Mouse (Mus musculus): ENCODE data around the gene Gbp9. TPM values are rescaled to one million over a fixed set of nuclear protein-coding genes. Genes with fewer than 3 reads are reported as not detected.
"Not testable (repeated sequence)": the region's sequence is repeated elsewhere in the genome, so short reads cannot be mapped to it uniquely, and the experiment has no call there.

The Gbp9 gene
- polyA plus RNA-seq, 1 experiment from 2014 or later: 0.95 TPM

GRCm38 (mm10) chr5:105068356-105068755 lies 71.0 kb downstream of the Gbp9 start:
- H3K27me3 ChIP-seq (ENCODE audit: control insufficient read depth, insufficient read depth, low read length); H3K9me3 ChIP-seq (ENCODE audit: control insufficient read depth, low read length); ATAC-seq (ENCODE audit: insufficient read depth, low FRiP score, low TSS enrichment); H3K4me3 ChIP-seq (ENCODE audit: low read depth, low read length); H3K4me1 ChIP-seq (ENCODE audit: control insufficient read depth, insufficient read depth, low read length); H3K27ac ChIP-seq (ENCODE audit: low read depth, low read length); DNase-seq (ENCODE audit: low spot score); H3K36me3 ChIP-seq (ENCODE audit: control insufficient read depth, insufficient read depth, low read length); H3K4me2 ChIP-seq (ENCODE audit: low read depth); H3K9ac ChIP-seq (ENCODE audit: low read length): not testable (repeated sequence)

- not testable (repeated sequence) for H3K9me3 ChIP-seq (ENCODE audit: control insufficient read depth, low read length); H3K27me3 ChIP-seq (ENCODE audit: control insufficient read depth, insufficient read depth, low read length); H3K4me2 ChIP-seq (ENCODE audit: low read depth); H3K4me1 ChIP-seq (ENCODE audit: control insufficient read depth, insufficient read depth, low read length); ATAC-seq (ENCODE audit: insufficient read depth, low FRiP score, low TSS enrichment); H3K27ac ChIP-seq (ENCODE audit: low read depth, low read length); DNase-seq (ENCODE audit: low spot score); H3K4me3 ChIP-seq (ENCODE audit: low read depth, low read length); H3K9ac ChIP-seq (ENCODE audit: low read length); H3K36me3 ChIP-seq (ENCODE audit: control insufficient read depth, insufficient read depth, low read length)
- WGBS: 78% methylated on average over 2 of the region's 2 CpGs
These were observed 74.9 kb downstream of the Gbp9 start for GRCm38 (mm10) chr5:105064443-105064842.

GRCm38 (mm10) chr5:105063321-105063720 lies 76.0 kb downstream of the Gbp9 start:
- no peaks in the 10 kb centered on the region for H3K27me3 ChIP-seq (ENCODE audit: control insufficient read depth, insufficient read depth, low read length)
- H3K9ac ChIP-seq (ENCODE audit: low read length): no peak overlapping the region
- H3K9me3 ChIP-seq (ENCODE audit: control insufficient read depth, low read length): no peaks in the 10 kb centered on the region
- no peak for DNase-seq (ENCODE audit: low spot score)
- H3K4me1 ChIP-seq (ENCODE audit: control insufficient read depth, insufficient read depth, low read length): no peaks in the 10 kb centered on the region
- H3K4me3 ChIP-seq (ENCODE audit: low read depth, low read length): no peak overlapping the region
- no peak overlapping the region for H3K27ac ChIP-seq (ENCODE audit: low read depth, low read length)
- no peak for ATAC-seq (ENCODE audit: insufficient read depth, low FRiP score, low TSS enrichment)
- 81% methylated on average over 1 of the region's 1 CpGs for WGBS
- H3K4me2 ChIP-seq (ENCODE audit: low read depth): no peak overlapping the region
- no peaks in the 10 kb centered on the region for H3K36me3 ChIP-seq (ENCODE audit: control insufficient read depth, insufficient read depth, low read length)

GRCm38 (mm10) chr5:105062403-105062802 lies 76.9 kb downstream of the Gbp9 start:
- not testable (repeated sequence) for H3K4me2 ChIP-seq (ENCODE audit: low read depth); H3K4me1 ChIP-seq (ENCODE audit: control insufficient read depth, insufficient read depth, low read length); H3K4me3 ChIP-seq (ENCODE audit: low read depth, low read length); H3K27ac ChIP-seq (ENCODE audit: low read depth, low read length); ATAC-seq (ENCODE audit: insufficient read depth, low FRiP score, low TSS enrichment); H3K9ac ChIP-seq (ENCODE audit: low read length); DNase-seq (ENCODE audit: low spot score); H3K9me3 ChIP-seq (ENCODE audit: control insufficient read depth, low read length); H3K36me3 ChIP-seq (ENCODE audit: control insufficient read depth, insufficient read depth, low read length); H3K27me3 ChIP-seq (ENCODE audit: control insufficient read depth, insufficient read depth, low read length)
- WGBS: 90% methylated on average over 2 of the region's 2 CpGs

- Histone ChIP-seq H3K27ac (ENCODE audit: low read depth, low read length) (no peak overlapping the region), H3K36me3 (ENCODE audit: control insufficient read depth, insufficient read depth, low read length) (no peaks in the 10 kb centered on the region), H3K9ac (ENCODE audit: low read length) (no peak overlapping the region), H3K27me3 (ENCODE audit: control insufficient read depth, insufficient read depth, low read length) (no peaks in the 10 kb centered on the region), H3K4me1 (ENCODE audit: control insufficient read depth, insufficient read depth, low read length) (no peaks in the 10 kb centered on the region), H3K9me3 (ENCODE audit: control insufficient read depth, low read length) (no peaks in the 10 kb centered on the region), H3K4me2 (ENCODE audit: low read depth) (no peak overlapping the region), H3K4me3 (ENCODE audit: low read depth, low read length) (no peak overlapping the region)
- no peak for DNase-seq (ENCODE audit: low spot score)
- no peak for ATAC-seq (ENCODE audit: insufficient read depth, low FRiP score, low TSS enrichment)
- 91% methylated on average over 2 of the region's 2 CpGs for WGBS
These were observed 79.1 kb downstream of the Gbp9 start for GRCm38 (mm10) chr5:105060224-105060623.

- 87% methylated on average over 2 of the region's 2 CpGs for WGBS
- Histone ChIP-seq H3K27me3 (ENCODE audit: control insufficient read depth, insufficient read depth, low read length) (no peaks in the 10 kb centered on the region), H3K27ac (ENCODE audit: low read depth, low read length) (no peak overlapping the region), H3K4me1 (ENCODE audit: control insufficient read depth, insufficient read depth, low read length) (no peaks in the 10 kb centered on the region), H3K9me3 (ENCODE audit: control insufficient read depth, low read length) (no peaks in the 10 kb centered on the region), H3K4me2 (ENCODE audit: low read depth) (no peak overlapping the region), H3K36me3 (ENCODE audit: control insufficient read depth, insufficient read depth, low read length) (no peaks in the 10 kb centered on the region), H3K9ac (ENCODE audit: low read length) (no peak overlapping the region), H3K4me3 (ENCODE audit: low read depth, low read length) (no peak overlapping the region)
- DNase-seq (ENCODE audit: low spot score) (no peak), ATAC-seq (ENCODE audit: insufficient read depth, low FRiP score, low TSS enrichment) (no peak)
These were observed 84.1 kb downstream of the Gbp9 start for GRCm38 (mm10) chr5:105055279-105055678.

- H3K4me3 ChIP-seq (ENCODE audit: low read depth, low read length); H3K4me1 ChIP-seq (ENCODE audit: control insufficient read depth, insufficient read depth, low read length); H3K27me3 ChIP-seq (ENCODE audit: control insufficient read depth, insufficient read depth, low read length); H3K27ac ChIP-seq (ENCODE audit: low read depth, low read length); H3K9me3 ChIP-seq (ENCODE audit: control insufficient read depth, low read length); DNase-seq (ENCODE audit: low spot score); H3K36me3 ChIP-seq (ENCODE audit: control insufficient read depth, insufficient read depth, low read length); ATAC-seq (ENCODE audit: insufficient read depth, low FRiP score, low TSS enrichment); H3K4me2 ChIP-seq (ENCODE audit: low read depth); H3K9ac ChIP-seq (ENCODE audit: low read length): not testable (repeated sequence)
- WGBS: 73% methylated on average over 1 of the region's 1 CpGs
These were observed 85.7 kb downstream of the Gbp9 start for GRCm38 (mm10) chr5:105053471-105054169.

GRCm38 (mm10) chr5:105032362-105032761 lies 107.0 kb downstream of the Gbp9 start:
- H3K27ac ChIP-seq (ENCODE audit: low read depth, low read length): no peak overlapping the region
- H3K9me3 ChIP-seq (ENCODE audit: control insufficient read depth, low read length): no peaks in the 10 kb centered on the region
- WGBS: 89% methylated on average over 2 of the region's 2 CpGs
- no peak overlapping the region for H3K9ac ChIP-seq (ENCODE audit: low read length)
- DNase-seq (ENCODE audit: low spot score): no peak
- H3K4me1 ChIP-seq (ENCODE audit: control insufficient read depth, insufficient read depth, low read length): no peaks in the 10 kb centered on the region
- ATAC-seq (ENCODE audit: insufficient read depth, low FRiP score, low TSS enrichment): no peak
- no peak overlapping the region for H3K4me2 ChIP-seq (ENCODE audit: low read depth)
- H3K27me3 ChIP-seq (ENCODE audit: control insufficient read depth, insufficient read depth, low read length): no peaks in the 10 kb centered on the region
- no peaks in the 10 kb centered on the region for H3K36me3 ChIP-seq (ENCODE audit: control insufficient read depth, insufficient read depth, low read length)
- no peak overlapping the region for H3K4me3 ChIP-seq (ENCODE audit: low read depth, low read length)

All from neural tube, embryonic 11.5 days (tissue).